Mouse (Mus musculus): ENCODE measurements at regions not wholly inside any gene's neighbourhood (a gene's known extent, or its start where the extent isn't known, plus 50 kb on each side); places are given as distances from the start of the nearest gene placed in this dataset.

DNA sequence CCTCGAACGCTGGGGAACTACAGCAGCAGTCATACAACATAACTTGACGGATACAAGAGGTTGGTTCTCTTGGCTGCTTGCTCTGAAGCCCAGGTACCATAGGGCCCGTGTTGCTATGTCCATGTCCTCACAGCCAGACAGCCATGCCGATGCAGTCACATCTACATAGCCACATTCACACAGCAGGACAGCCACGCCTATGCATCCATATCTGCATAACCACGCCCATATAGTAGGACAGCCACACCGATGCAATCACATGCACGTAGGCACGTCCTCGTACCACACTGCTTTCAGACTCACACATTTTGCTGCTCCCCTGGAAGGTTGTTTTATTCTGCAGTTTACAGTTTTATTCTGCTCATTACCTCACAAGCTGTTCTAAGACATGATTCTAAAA is 122.6 kb downstream of the Fam173b start:
- Histone ChIP-seq H3K9me3 (ENCODE audit: control insufficient read depth, low read length) (no peaks in the 10 kb centered on the region), H3K9ac (ENCODE audit: low read length) (no peak overlapping the region), H3K4me1 (ENCODE audit: control insufficient read depth in 2 of 2, insufficient read depth in 2 of 2, low read length in 2 of 2) (no peaks in the 10 kb centered on the region), H3K4me3 (ENCODE audit: control insufficient read depth in 1 of 2, insufficient read depth in 1 of 2, low read depth in 1 of 2, low read length in 2 of 2) (no peak overlapping the region), H3K27me3 (ENCODE audit: control insufficient read depth, insufficient read depth, low read length) (no peaks in the 10 kb centered on the region), H3K4me2 (ENCODE audit: low read length) (peak overlapping the region; percentile 24), H3K36me3 (ENCODE audit: control insufficient read depth, insufficient read depth, low read length) (no peaks in the 10 kb centered on the region), H3K27ac (replicated peaks in 1 of 2; ENCODE audit: control insufficient read depth in 1 of 2, insufficient read depth in 1 of 2, low read depth in 2 of 2, low read length in 2 of 2) (no peak overlapping the region)
- ATAC-seq (ENCODE audit: insufficient number of reproducible peaks, insufficient read depth, low FRiP score, low read depth) = no peak
- WGBS = 62% methylated on average over 11 of the region's 11 CpGs

GRCm38 (mm10) chr15:31729133-31729532 is 127.5 kb downstream of the Fam173b start:
- 74% methylated on average over 9 of the region's 9 CpGs for WGBS
- no peak for ATAC-seq (ENCODE audit: insufficient number of reproducible peaks, insufficient read depth, low FRiP score, low read depth)
- Histone ChIP-seq H3K27me3 (ENCODE audit: control insufficient read depth, insufficient read depth, low read length) (no peaks in the 10 kb centered on the region), H3K9me3 (ENCODE audit: control insufficient read depth, low read length) (no peaks in the 10 kb centered on the region), H3K36me3 (ENCODE audit: control insufficient read depth, insufficient read depth, low read length) (no peaks in the 10 kb centered on the region), H3K27ac (replicated peaks in 1 of 2; ENCODE audit: control insufficient read depth in 1 of 2, insufficient read depth in 1 of 2, low read depth in 2 of 2, low read length in 2 of 2) (no peak overlapping the region), H3K4me3 (ENCODE audit: control insufficient read depth in 1 of 2, insufficient read depth in 1 of 2, low read depth in 1 of 2, low read length in 2 of 2) (no peak overlapping the region), H3K4me2 (ENCODE audit: low read length) (no peak overlapping the region), H3K4me1 (ENCODE audit: control insufficient read depth in 2 of 2, insufficient read depth in 2 of 2, low read length in 2 of 2) (no peaks in the 10 kb centered on the region; a peak in 1 of 4 replicates), H3K9ac (ENCODE audit: low read length) (no peak overlapping the region)

DNA sequence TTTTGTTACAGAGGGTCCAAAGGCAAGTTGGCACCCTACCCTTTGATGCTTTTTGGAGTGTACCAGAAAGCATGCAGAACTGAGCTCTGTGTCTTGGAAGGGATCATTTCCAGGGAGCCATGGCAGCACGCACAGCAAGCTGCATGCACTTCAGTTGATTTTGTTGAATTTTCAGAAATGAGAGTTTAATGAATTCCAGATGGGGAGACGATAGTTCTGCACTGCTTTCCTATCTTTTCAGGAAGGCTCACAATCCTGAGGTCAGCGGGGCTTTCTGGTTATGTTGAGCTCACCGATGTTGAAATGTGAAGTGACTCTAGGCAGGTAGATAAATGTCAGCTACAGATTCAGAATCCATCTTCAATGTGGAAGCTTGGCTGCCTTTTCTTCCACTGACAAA is 140.0 kb downstream of the Fam173b start:
- Histone ChIP-seq H3K4me3 (ENCODE audit: control insufficient read depth in 1 of 2, insufficient read depth in 1 of 2, low read depth in 1 of 2, low read length in 2 of 2) (no peak overlapping the region), H3K9ac (ENCODE audit: low read length) (no peak overlapping the region), H3K27me3 (ENCODE audit: control insufficient read depth, insufficient read depth, low read length) (no peaks in the 10 kb centered on the region), H3K36me3 (ENCODE audit: control insufficient read depth, insufficient read depth, low read length) (no peaks in the 10 kb centered on the region), H3K4me1 (ENCODE audit: control insufficient read depth in 2 of 2, insufficient read depth in 2 of 2, low read length in 2 of 2) (no peaks in the 10 kb centered on the region), H3K4me2 (ENCODE audit: low read length) (no peak overlapping the region), H3K27ac (replicated peaks in 1 of 2; ENCODE audit: control insufficient read depth in 1 of 2, insufficient read depth in 1 of 2, low read depth in 2 of 2, low read length in 2 of 2) (no peak overlapping the region), H3K9me3 (ENCODE audit: control insufficient read depth, low read length) (no peaks in the 10 kb centered on the region)
- WGBS = 66% methylated on average over 4 of the region's 4 CpGs
- no peak for ATAC-seq (ENCODE audit: insufficient number of reproducible peaks, insufficient read depth, low FRiP score, low read depth)

GRCm38 (mm10) chr15:31744570-31744969 is 142.9 kb downstream of the Fam173b start:
- H3K27me3 ChIP-seq (ENCODE audit: control insufficient read depth, insufficient read depth, low read length) = no peaks in the 10 kb centered on the region
- WGBS = 76% methylated on average over 2 of the region's 2 CpGs
- H3K4me2 ChIP-seq (ENCODE audit: low read length) = no peak overlapping the region
- H3K9me3 ChIP-seq (ENCODE audit: control insufficient read depth, low read length) = no peaks in the 10 kb centered on the region
- no peak overlapping the region for H3K9ac ChIP-seq (ENCODE audit: low read length)
- no peaks in the 10 kb centered on the region for H3K36me3 ChIP-seq (ENCODE audit: control insufficient read depth, insufficient read depth, low read length)
- H3K4me3 ChIP-seq (ENCODE audit: control insufficient read depth in 1 of 2, insufficient read depth in 1 of 2, low read depth in 1 of 2, low read length in 2 of 2) = no peak overlapping the region
- ATAC-seq (ENCODE audit: insufficient number of reproducible peaks, insufficient read depth, low FRiP score, low read depth) = no peak
- no peak overlapping the region for H3K27ac ChIP-seq (replicated peaks in 1 of 2; ENCODE audit: control insufficient read depth in 1 of 2, insufficient read depth in 1 of 2, low read depth in 2 of 2, low read length in 2 of 2)
- H3K4me1 ChIP-seq (ENCODE audit: control insufficient read depth in 2 of 2, insufficient read depth in 2 of 2, low read length in 2 of 2) = no peaks in the 10 kb centered on the region

GRCm38 (mm10) chr15:31752632-31753031 is 151.0 kb downstream of the Fam173b start:
- no peaks in the 10 kb centered on the region for H3K4me1 ChIP-seq (ENCODE audit: control insufficient read depth in 2 of 2, insufficient read depth in 2 of 2, low read length in 2 of 2)
- H3K4me2 ChIP-seq (ENCODE audit: low read length) = no peak overlapping the region
- H3K27ac ChIP-seq (replicated peaks in 1 of 2; ENCODE audit: control insufficient read depth in 1 of 2, insufficient read depth in 1 of 2, low read depth in 2 of 2, low read length in 2 of 2) = no peak overlapping the region
- no peaks in the 10 kb centered on the region for H3K9me3 ChIP-seq (ENCODE audit: control insufficient read depth, low read length)
- no peaks in the 10 kb centered on the region for H3K36me3 ChIP-seq (ENCODE audit: control insufficient read depth, insufficient read depth, low read length)
- ATAC-seq (ENCODE audit: insufficient number of reproducible peaks, insufficient read depth, low FRiP score, low read depth) = no peak
- H3K4me3 ChIP-seq (ENCODE audit: control insufficient read depth in 1 of 2, insufficient read depth in 1 of 2, low read depth in 1 of 2, low read length in 2 of 2) = no peak overlapping the region
- H3K27me3 ChIP-seq (ENCODE audit: control insufficient read depth, insufficient read depth, low read length) = no peaks in the 10 kb centered on the region
- 73% methylated on average over 2 of the region's 2 CpGs for WGBS
- H3K9ac ChIP-seq (ENCODE audit: low read length) = no peak overlapping the region

DNA sequence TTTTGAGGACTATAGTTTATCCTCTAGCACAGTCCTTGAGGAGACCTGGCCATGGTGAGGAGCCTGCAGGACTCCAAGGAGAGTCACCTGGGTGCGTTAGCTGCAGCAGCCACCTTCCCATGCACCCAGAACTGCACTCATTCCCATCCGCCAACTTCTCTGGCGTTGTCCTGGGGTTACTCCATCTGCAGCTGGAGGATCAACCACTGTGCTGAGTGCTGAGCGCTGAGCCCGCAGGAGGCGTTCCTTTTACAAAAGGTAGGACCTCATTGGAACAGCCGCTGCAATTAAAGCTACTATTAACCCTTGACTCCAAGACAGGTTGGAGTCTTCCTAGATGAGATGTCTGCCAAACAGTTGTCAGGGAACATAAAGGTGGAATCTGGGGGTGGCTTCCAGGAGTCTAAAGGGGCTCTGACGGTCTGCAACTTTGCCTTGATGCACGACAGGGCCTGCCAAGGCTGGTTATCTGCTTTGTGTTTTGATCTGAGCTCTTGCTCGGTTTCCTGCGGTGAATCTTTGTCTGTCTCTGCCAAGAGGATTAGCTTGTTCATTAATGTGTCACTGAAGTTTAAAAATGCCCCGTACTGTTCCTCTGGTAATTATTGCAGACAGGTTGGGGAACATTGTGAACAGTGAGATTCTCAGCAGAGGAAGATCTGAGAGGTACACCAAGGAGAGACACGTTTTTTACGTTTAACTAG is 152.1 kb downstream of the Fam173b start:
- no peak for ATAC-seq (ENCODE audit: insufficient number of reproducible peaks, insufficient read depth, low FRiP score, low read depth)
- Histone ChIP-seq H3K27me3 (ENCODE audit: control insufficient read depth, insufficient read depth, low read length) (no peaks in the 10 kb centered on the region), H3K27ac (replicated peaks in 1 of 2; ENCODE audit: control insufficient read depth in 1 of 2, insufficient read depth in 1 of 2, low read depth in 2 of 2, low read length in 2 of 2) (no peak overlapping the region), H3K36me3 (ENCODE audit: control insufficient read depth, insufficient read depth, low read length) (no peaks in the 10 kb centered on the region), H3K9ac (ENCODE audit: low read length) (no peak overlapping the region), H3K4me3 (ENCODE audit: control insufficient read depth in 1 of 2, insufficient read depth in 1 of 2, low read depth in 1 of 2, low read length in 2 of 2) (no peak overlapping the region), H3K9me3 (ENCODE audit: control insufficient read depth, low read length) (no peaks in the 10 kb centered on the region), H3K4me2 (ENCODE audit: low read length) (no peak overlapping the region), H3K4me1 (ENCODE audit: control insufficient read depth in 2 of 2, insufficient read depth in 2 of 2, low read length in 2 of 2) (no peaks in the 10 kb centered on the region)
- WGBS = 33% methylated on average over 14 of the region's 14 CpGs

GRCm38 (mm10) chr15:31768959-31769844 is 167.6 kb downstream of the Fam173b start:
- Histone ChIP-seq H3K27ac (replicated peaks in 1 of 2; ENCODE audit: control insufficient read depth in 1 of 2, insufficient read depth in 1 of 2, low read depth in 2 of 2, low read length in 2 of 2) (no peak overlapping the region), H3K9ac (ENCODE audit: low read length) (no peak overlapping the region), H3K4me3 (ENCODE audit: control insufficient read depth in 1 of 2, insufficient read depth in 1 of 2, low read depth in 1 of 2, low read length in 2 of 2) (no peak overlapping the region), H3K4me2 (ENCODE audit: low read length) (no peak overlapping the region), H3K27me3 (ENCODE audit: control insufficient read depth, insufficient read depth, low read length) (no peaks in the 10 kb centered on the region), H3K9me3 (ENCODE audit: control insufficient read depth, low read length) (no peaks in the 10 kb centered on the region), H3K36me3 (ENCODE audit: control insufficient read depth, insufficient read depth, low read length) (no peaks in the 10 kb centered on the region), H3K4me1 (ENCODE audit: control insufficient read depth in 2 of 2, insufficient read depth in 2 of 2, low read length in 2 of 2) (no peaks in the 10 kb centered on the region)
- 83% methylated on average over 12 of the region's 12 CpGs for WGBS
- ATAC-seq (ENCODE audit: insufficient number of reproducible peaks, insufficient read depth, low FRiP score, low read depth) = no peak

Measured in heart, embryonic 14.5 days (tissue).